Mouse (Mus musculus): ENCODE data around the gene Acot9. TPM values are rescaled to one million over a fixed set of nuclear protein-coding genes. Genes with fewer than 3 reads are reported as not detected.

Gene Acot9
- 40.7 and 42.9 TPM in 2 replicates for polyA plus RNA-seq (2015; fragmentation: Nextera tagmentation; extraction: Ambion mirVana)

- peak; percentile 90 for DNase-seq (ENCODE audit: low spot score)
Observed at GRCm38 (mm10) chrX:155262235-155262914, at the start of gene Acot9. Acot9 (plus strand) TSS chrX:155262443.

- DNase-seq (ENCODE audit: low spot score), result no peak
Observed at GRCm38 (mm10) chrX:155214291-155215136, 47.7 kb upstream of the Acot9 start.

GRCm38 (mm10) chrX:155215501-155216248, 46.6 kb upstream of the Acot9 start:
- DNase-seq (ENCODE audit: low spot score), result peak; percentile 15

- peak; percentile 90 for DNase-seq (ENCODE audit: low spot score)
Observed at GRCm38 (mm10) chrX:155216271-155216670, 46.0 kb upstream of the Acot9 start, which contains the start of gene Sat1. Sat1 (minus strand) TSS chrX:155216449.

- no peak for DNase-seq (ENCODE audit: low spot score)
Observed at GRCm38 (mm10) chrX:155218277-155218676, 44.0 kb upstream of the Acot9 start.

- DNase-seq (ENCODE audit: low spot score), result no peak
Observed at GRCm38 (mm10) chrX:155256856-155257255, 5.4 kb upstream of the Acot9 start.

- DNase-seq (ENCODE audit: low spot score), result peak; percentile 3
Observed at GRCm38 (mm10) chrX:155262915-155263252, 641 bp downstream of the Acot9 start.

- DNase-seq (ENCODE audit: low spot score), result no peak
Observed at GRCm38 (mm10) chrX:155278483-155278882, 16.2 kb downstream of the Acot9 start.

GRCm38 (mm10) chrX:155280427-155281044, 18.3 kb downstream of the Acot9 start:
- DNase-seq (ENCODE audit: low spot score), result no peak

- DNase-seq (ENCODE audit: low spot score), result no peak
Observed at GRCm38 (mm10) chrX:155306390-155306789, 44.1 kb downstream of the Acot9 start.

GRCm38 (mm10) chrX:155318005-155318404, 55.8 kb downstream of the Acot9 start:
- DNase-seq (ENCODE audit: low spot score), result peak; percentile 56

- DNase-seq (ENCODE audit: low spot score), result peak; percentile 24
Observed at GRCm38 (mm10) chrX:155337567-155337904, 75.3 kb downstream of the Acot9 start.

- peak; percentile 77 for DNase-seq (ENCODE audit: low spot score)
Observed at GRCm38 (mm10) chrX:155337905-155338721, 75.9 kb downstream of the Acot9 start.

GRCm38 (mm10) chrX:155340654-155341053, 78.4 kb downstream of the Acot9 start, which contains the start of gene Prdx4:
Prdx4 (minus strand) TSS chrX:155340754.
- DNase-seq (ENCODE audit: low spot score), result no peak

GRCm38 (mm10) chrX:155346249-155346648, 84.0 kb downstream of the Acot9 start:
- no peak for DNase-seq (ENCODE audit: low spot score)

Other genes with a start within 250 kb of the Acot9 start
- gene Magea5, start 199.3 kb upstream of the Acot9 start, polyA plus RNA-seq (2015; fragmentation: Nextera tagmentation; extraction: Ambion mirVana), result not detected in 2 replicates
- gene Magea1, start 172.7 kb upstream of the Acot9 start, polyA plus RNA-seq (2015; fragmentation: Nextera tagmentation; extraction: Ambion mirVana), result not detected in 2 replicates
- gene Magea2, start 168.8 kb upstream of the Acot9 start, polyA plus RNA-seq (2015; fragmentation: Nextera tagmentation; extraction: Ambion mirVana), result not detected in 2 replicates
- not detected in 2 replicates for gene Cldn34b2, start 134.0 kb upstream of the Acot9 start, polyA plus RNA-seq (2015; fragmentation: Nextera tagmentation; extraction: Ambion mirVana)
- 212 and 244 TPM in 2 replicates for gene Sat1, start 46.0 kb upstream of the Acot9 start, polyA plus RNA-seq (2015; fragmentation: Nextera tagmentation; extraction: Ambion mirVana)
- 83.4 and 93.1 TPM in 2 replicates for gene Prdx4, start 78.3 kb downstream of the Acot9 start, polyA plus RNA-seq (2015; fragmentation: Nextera tagmentation; extraction: Ambion mirVana)

All from thymus, postnatal 0 days (tissue).